Mouse (Mus musculus): ENCODE data around the gene Prr14l.
"Not testable (repeated sequence)": the region's sequence is repeated elsewhere in the genome, so short reads cannot be mapped to it uniquely, and the experiment has no call there.

The Prr14l gene

GRCm38 (mm10) chr5:32785313-32785915, 68.6 kb downstream of the Prr14l start, which contains the start of gene Pisd:
Gene Pisd (minus strand): TSS chr5:32785646.
- peak; percentile 96 for DNase-seq (ENCODE audit: low read depth)

- no peak for DNase-seq (ENCODE audit: low read depth)
Observed at GRCm38 (mm10) chr5:32784726-32785125, 69.3 kb downstream of the Prr14l start.

GRCm38 (mm10) chr5:32781596-32781995, 72.5 kb downstream of the Prr14l start:
- DNase-seq (ENCODE audit: low read depth), result no peak

- DNase-seq (ENCODE audit: low read depth), result no peak
Observed at GRCm38 (mm10) chr5:32778168-32778567, 75.9 kb downstream of the Prr14l start.

GRCm38 (mm10) chr5:32772361-32772760, 81.7 kb downstream of the Prr14l start:
- no peak for DNase-seq (ENCODE audit: low read depth)

- DNase-seq (ENCODE audit: low read depth), result peak; percentile 53
Observed at GRCm38 (mm10) chr5:32767636-32768373, 86.3 kb downstream of the Prr14l start.

- peak; percentile 43 for DNase-seq (ENCODE audit: low read depth)
Observed at GRCm38 (mm10) chr5:32767004-32767403, 87.1 kb downstream of the Prr14l start.

GRCm38 (mm10) chr5:32761566-32762140, 92.4 kb downstream of the Prr14l start:
- no peak for DNase-seq (ENCODE audit: low read depth)

GRCm38 (mm10) chr5:32760787-32761186, 93.3 kb downstream of the Prr14l start:
- DNase-seq (ENCODE audit: low read depth), result no peak

GRCm38 (mm10) chr5:32760352-32760751, 93.7 kb downstream of the Prr14l start:
- DNase-seq (ENCODE audit: low read depth), result not testable (repeated sequence)

GRCm38 (mm10) chr5:32759662-32760061, 94.4 kb downstream of the Prr14l start:
- DNase-seq (ENCODE audit: low read depth), result no peak

GRCm38 (mm10) chr5:32756141-32756540, 97.9 kb downstream of the Prr14l start:
- DNase-seq (ENCODE audit: low read depth), result no peak

- DNase-seq (ENCODE audit: low read depth), result no peak
Observed at GRCm38 (mm10) chr5:32751736-32752135, 102.3 kb downstream of the Prr14l start.

- DNase-seq (ENCODE audit: low read depth), result no peak
Observed at GRCm38 (mm10) chr5:32748936-32749335, 105.1 kb downstream of the Prr14l start.

GRCm38 (mm10) chr5:32747650-32748375, 106.2 kb downstream of the Prr14l start:
- DNase-seq (ENCODE audit: low read depth), result peak; percentile 57

- DNase-seq (ENCODE audit: low read depth), result no peak
Observed at GRCm38 (mm10) chr5:32745705-32746655, 108.1 kb downstream of the Prr14l start.

- DNase-seq (ENCODE audit: low read depth), result no peak
Observed at GRCm38 (mm10) chr5:32742149-32742548, 111.9 kb downstream of the Prr14l start.

GRCm38 (mm10) chr5:32741377-32741776, 112.7 kb downstream of the Prr14l start:
- not testable (repeated sequence) for DNase-seq (ENCODE audit: low read depth)

GRCm38 (mm10) chr5:32740850-32741249, 113.2 kb downstream of the Prr14l start:
- not testable (repeated sequence) for DNase-seq (ENCODE audit: low read depth)

- no peak for DNase-seq (ENCODE audit: low read depth)
Observed at GRCm38 (mm10) chr5:32740138-32740537, 113.9 kb downstream of the Prr14l start.
